Mouse (Mus musculus): ENCODE data around the gene Creb3l1. TPM values are rescaled to one million over a fixed set of nuclear protein-coding genes. Genes with fewer than 3 reads are reported as not detected.

Creb3l1 gene
- polyA plus RNA-seq, 1 experiment from 2014 or later: 56.6 TPM

DNA sequence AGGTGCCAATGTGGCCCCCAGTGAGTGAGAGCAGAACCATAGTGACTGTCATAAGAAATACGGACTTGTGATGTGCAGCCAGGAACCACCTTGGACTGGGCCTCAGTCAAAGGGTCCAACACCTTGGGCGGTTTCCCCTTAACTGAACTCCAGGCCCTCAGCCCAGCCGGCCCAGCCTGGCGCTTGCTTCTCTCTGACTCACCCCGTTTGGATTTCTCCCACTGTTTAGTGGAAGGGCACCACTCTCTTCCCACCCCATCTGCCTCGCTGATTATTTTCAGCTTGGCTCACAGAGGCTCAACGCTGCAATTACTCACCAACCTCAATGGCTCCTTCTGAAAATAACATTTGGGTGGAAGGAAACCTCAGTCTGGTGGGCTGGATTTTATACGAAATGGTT lies 27.9 kb upstream of the Creb3l1 start:
- H3K36me3 ChIP-seq (ENCODE audit: control insufficient read depth, insufficient read depth, low read length): no peaks in the 10 kb centered on the region
- H3K9me3 ChIP-seq (ENCODE audit: control insufficient read depth, low read length): no peaks in the 10 kb centered on the region
- H3K4me3 ChIP-seq (ENCODE audit: low read depth, low read length): no peak overlapping the region
- peak overlapping the region; percentile 27; the same call in 1 of the 2 replicates for H3K4me2 ChIP-seq (ENCODE audit: low read depth, low read length)
- DNase-seq (ENCODE audit: low spot score) (peak; percentile 55), ATAC-seq (ENCODE audit: low read depth) (no peak)
- WGBS: 67% methylated on average over 7 of the region's 8 CpGs
- H3K27ac ChIP-seq (replicated peaks; ENCODE audit: low read depth, low read length): peak overlapping the region; percentile 59
- peaks cover 4% of the 10 kb centered on the region; the same call in 1 of the 2 replicates for H3K27me3 ChIP-seq (replicated peaks; ENCODE audit: control insufficient read depth, insufficient read depth, low read length)
- no peak overlapping the region for H3K9ac ChIP-seq (ENCODE audit: low read depth, low read length)
- peaks cover 27% of the 10 kb centered on the region for H3K4me1 ChIP-seq (ENCODE audit: control insufficient read depth, insufficient read depth, low read length)

DNA sequence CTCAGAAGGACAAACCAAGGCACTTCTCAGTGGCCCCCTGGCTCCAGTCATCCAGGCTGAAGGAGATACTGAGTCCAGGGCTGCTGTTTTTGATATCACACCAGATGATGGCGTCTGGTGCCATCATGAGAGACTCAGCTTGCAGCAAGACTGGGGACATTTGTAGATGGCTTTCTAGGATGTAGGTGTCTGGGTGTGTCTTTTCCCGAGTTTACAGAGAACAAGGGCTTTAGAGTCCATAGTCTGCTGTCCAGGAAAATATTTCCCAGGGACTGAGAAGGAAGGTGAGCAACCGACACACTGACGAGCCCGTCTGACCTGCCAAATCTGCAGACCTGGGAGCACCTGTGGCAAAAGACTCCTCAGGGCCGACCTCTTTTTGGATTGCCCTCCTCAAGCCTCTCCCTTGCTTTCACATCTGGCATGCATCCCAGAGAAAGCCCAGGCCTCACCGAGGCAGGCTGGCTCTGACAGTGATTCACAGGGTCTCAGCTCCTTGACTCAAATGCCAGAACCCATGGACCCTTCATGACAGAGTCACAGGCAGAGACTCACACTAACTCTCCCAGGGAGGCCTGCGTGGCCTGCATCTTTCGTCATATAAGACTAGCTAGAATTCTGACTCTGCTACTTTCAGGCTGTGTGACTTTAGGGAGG lies 23.9 kb upstream of the Creb3l1 start:
- Histone ChIP-seq H3K9ac (ENCODE audit: low read depth, low read length) (no peak overlapping the region), H3K27me3 (replicated peaks; ENCODE audit: control insufficient read depth, insufficient read depth, low read length) (no peaks in the 10 kb centered on the region), H3K27ac (replicated peaks; ENCODE audit: low read depth, low read length) (no peak overlapping the region), H3K4me1 (ENCODE audit: control insufficient read depth, insufficient read depth, low read length) (0 out of 2 replicates have a peak, but pooled peaks cover 4% of the 10 kb centered on the region), H3K36me3 (ENCODE audit: control insufficient read depth, insufficient read depth, low read length) (no peaks in the 10 kb centered on the region), H3K4me3 (ENCODE audit: low read depth, low read length) (no peak overlapping the region), H3K4me2 (ENCODE audit: low read depth, low read length) (no peak overlapping the region), H3K9me3 (ENCODE audit: control insufficient read depth, low read length) (no peaks in the 10 kb centered on the region)
- ATAC-seq (ENCODE audit: low read depth): no peak
- 63% methylated on average over 9 of the region's 9 CpGs for WGBS
- DNase-seq (ENCODE audit: low spot score): no peak

DNA sequence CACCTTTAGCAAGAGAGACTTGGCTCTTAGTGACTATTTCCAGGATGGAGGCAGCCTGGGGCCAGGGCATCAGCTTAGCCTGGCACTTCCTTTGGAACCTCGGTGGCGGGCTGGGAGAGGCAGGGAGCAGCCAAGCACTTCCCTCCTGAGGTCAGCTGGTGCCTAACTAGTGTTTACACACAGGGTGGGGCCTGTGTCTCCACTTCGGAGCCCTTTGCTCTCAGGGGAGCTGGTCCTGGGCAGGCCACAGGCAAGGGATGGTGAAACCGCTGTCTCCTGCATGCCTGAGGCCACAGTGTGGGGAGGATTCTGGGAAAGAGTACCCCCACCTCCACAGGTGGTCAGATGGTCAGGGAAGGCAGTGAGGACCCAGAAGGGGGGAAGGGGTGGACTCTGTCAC lies 23.3 kb upstream of the Creb3l1 start:
- no peak for ATAC-seq (ENCODE audit: low read depth)
- 14% methylated on average over 4 of the region's 4 CpGs for WGBS
- H3K4me2 ChIP-seq (ENCODE audit: low read depth, low read length): no peak overlapping the region

DNA sequence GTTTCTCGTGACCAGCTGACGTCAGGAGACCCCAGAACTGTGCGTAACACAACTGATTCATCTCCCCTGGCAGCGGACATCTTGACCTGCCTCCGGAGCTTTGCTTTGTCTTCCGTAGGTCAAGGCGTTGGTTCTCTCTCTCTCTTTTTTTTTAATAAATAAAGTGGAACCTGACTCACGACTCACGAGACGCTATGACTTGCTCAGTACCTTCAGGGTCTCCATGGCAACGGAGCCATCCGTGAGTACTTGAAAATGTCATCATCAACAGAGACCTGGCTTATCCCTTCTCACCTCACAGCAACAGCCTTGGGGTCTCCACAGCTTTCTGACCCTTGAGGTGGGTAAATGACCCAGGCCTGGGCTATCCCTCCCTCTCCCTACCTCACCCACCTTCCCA lies 19.0 kb upstream of the Creb3l1 start:
- Histone ChIP-seq H3K4me1 (ENCODE audit: control insufficient read depth, insufficient read depth, low read length) (no peaks in the 10 kb centered on the region), H3K9me3 (ENCODE audit: control insufficient read depth, low read length) (no peaks in the 10 kb centered on the region), H3K36me3 (ENCODE audit: control insufficient read depth, insufficient read depth, low read length) (no peaks in the 10 kb centered on the region), H3K9ac (ENCODE audit: low read depth, low read length) (no peak overlapping the region), H3K4me3 (ENCODE audit: low read depth, low read length) (no peak overlapping the region), H3K4me2 (ENCODE audit: low read depth, low read length) (no peak overlapping the region), H3K27me3 (replicated peaks; ENCODE audit: control insufficient read depth, insufficient read depth, low read length) (no peaks in the 10 kb centered on the region), H3K27ac (replicated peaks; ENCODE audit: low read depth, low read length) (no peak overlapping the region)
- ATAC-seq (ENCODE audit: low read depth): no peak
- no peak for DNase-seq (ENCODE audit: low spot score)
- 88% methylated on average over 12 of the region's 12 CpGs for WGBS

More for the DNA sequence above, 23.3 kb upstream of the Creb3l1 start:
- Histone ChIP-seq H3K27me3 (replicated peaks; ENCODE audit: control insufficient read depth, insufficient read depth, low read length) (no peaks in the 10 kb centered on the region), H3K4me1 (ENCODE audit: control insufficient read depth, insufficient read depth, low read length) (no peaks in the 10 kb centered on the region), H3K36me3 (ENCODE audit: control insufficient read depth, insufficient read depth, low read length) (no peaks in the 10 kb centered on the region), H3K9me3 (ENCODE audit: control insufficient read depth, low read length) (no peaks in the 10 kb centered on the region), H3K4me3 (ENCODE audit: low read depth, low read length) (no peak overlapping the region), H3K9ac (ENCODE audit: low read depth, low read length) (no peak overlapping the region), H3K27ac (replicated peaks; ENCODE audit: low read depth, low read length) (no peak overlapping the region)
- no peak for DNase-seq (ENCODE audit: low spot score)

DNA sequence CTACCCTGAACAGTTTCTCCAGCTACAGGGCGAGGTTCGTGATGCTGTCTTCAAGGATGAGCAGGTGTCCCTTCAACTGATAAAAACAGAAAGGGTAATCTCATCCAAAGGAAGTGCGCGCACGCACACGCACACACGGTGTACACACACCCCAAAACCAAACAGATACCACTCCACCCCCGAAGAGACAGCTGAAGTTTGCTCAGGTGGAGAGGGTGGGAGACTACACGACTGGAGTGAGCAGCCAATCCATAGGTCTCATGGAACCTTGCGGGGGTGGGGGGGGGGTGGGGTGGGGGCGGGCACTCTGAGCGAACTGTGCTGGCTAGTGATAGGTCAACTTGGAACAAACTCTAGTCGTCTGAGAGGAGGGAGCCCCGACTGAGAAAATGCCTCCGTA lies 17.2 kb upstream of the Creb3l1 start:
- no peak overlapping the region for H3K4me2 ChIP-seq (ENCODE audit: low read depth, low read length)
- no peak for DNase-seq (ENCODE audit: low spot score)
- H3K4me3 ChIP-seq (ENCODE audit: low read depth, low read length): no peak overlapping the region
- ATAC-seq (ENCODE audit: low read depth): no peak
- H3K9me3 ChIP-seq (ENCODE audit: control insufficient read depth, low read length): no peaks in the 10 kb centered on the region
- H3K36me3 ChIP-seq (ENCODE audit: control insufficient read depth, insufficient read depth, low read length): no peaks in the 10 kb centered on the region
- no peaks in the 10 kb centered on the region for H3K27me3 ChIP-seq (replicated peaks; ENCODE audit: control insufficient read depth, insufficient read depth, low read length)
- 84% methylated on average over 15 of the region's 15 CpGs for WGBS
- H3K27ac ChIP-seq (replicated peaks; ENCODE audit: low read depth, low read length): no peak overlapping the region
- no peak overlapping the region for H3K9ac ChIP-seq (ENCODE audit: low read depth, low read length)
- H3K4me1 ChIP-seq (ENCODE audit: control insufficient read depth, insufficient read depth, low read length): no peaks in the 10 kb centered on the region

DNA sequence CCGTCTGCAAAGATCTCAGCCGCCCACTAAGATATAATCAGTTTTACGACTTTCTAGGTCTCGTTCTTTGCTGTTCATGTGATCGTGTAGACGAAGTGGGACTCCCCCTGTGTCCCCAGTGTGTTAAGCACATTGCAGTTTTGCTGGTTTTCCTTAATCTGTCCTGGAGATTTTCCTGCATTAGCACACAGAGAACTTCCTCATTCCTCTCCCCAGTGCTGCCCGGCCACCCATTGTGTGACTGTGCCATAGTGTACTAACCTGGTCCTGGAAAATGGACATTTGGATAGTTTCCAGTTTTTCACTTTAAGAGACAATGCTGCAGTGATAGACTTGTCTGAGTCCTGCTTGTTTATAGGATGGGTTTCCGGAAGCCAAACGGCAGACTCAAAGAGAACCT lies 10.0 kb upstream of the Creb3l1 start:
- Histone ChIP-seq H3K4me3 (ENCODE audit: low read depth, low read length) (no peak overlapping the region), H3K9me3 (ENCODE audit: control insufficient read depth, low read length) (no peaks in the 10 kb centered on the region), H3K27me3 (replicated peaks; ENCODE audit: control insufficient read depth, insufficient read depth, low read length) (no peaks in the 10 kb centered on the region), H3K27ac (replicated peaks; ENCODE audit: low read depth, low read length) (no peak overlapping the region), H3K36me3 (ENCODE audit: control insufficient read depth, insufficient read depth, low read length) (no peaks in the 10 kb centered on the region), H3K4me2 (ENCODE audit: low read depth, low read length) (no peak overlapping the region), H3K9ac (ENCODE audit: low read depth, low read length) (no peak overlapping the region), H3K4me1 (ENCODE audit: control insufficient read depth, insufficient read depth, low read length) (peaks cover 4% of the 10 kb centered on the region; the same call in 1 of the 2 replicates)
- 75% methylated on average over 9 of the region's 9 CpGs for WGBS
- DNase-seq (ENCODE audit: low spot score) (no peak), ATAC-seq (ENCODE audit: low read depth) (0 out of 2 replicates have a peak, but pooled peaks have one; percentile 47)

DNA sequence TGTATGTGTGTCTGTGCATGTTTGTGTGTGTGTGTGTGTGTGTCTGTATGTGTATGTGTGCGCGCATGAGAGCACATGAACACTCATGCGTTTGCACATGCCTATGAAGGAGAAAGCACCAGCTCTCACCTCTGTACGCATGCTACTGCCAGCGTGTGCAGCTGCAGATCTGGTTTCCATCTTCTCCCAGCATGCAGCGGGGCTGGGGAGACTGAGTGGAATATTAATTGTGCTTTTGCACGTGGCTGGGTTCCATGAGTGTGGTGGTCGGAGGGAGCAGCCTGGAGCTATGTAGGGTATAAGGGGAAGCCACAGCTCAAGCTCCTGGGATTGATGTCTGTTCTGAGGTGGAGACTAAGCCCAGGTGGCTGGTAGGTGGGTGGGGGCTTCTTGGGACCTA lies 6.3 kb upstream of the Creb3l1 start:
- no peaks in the 10 kb centered on the region for H3K9me3 ChIP-seq (ENCODE audit: control insufficient read depth, low read length)
- peaks cover 4% of the 10 kb centered on the region; the same call in 1 of the 2 replicates for H3K4me1 ChIP-seq (ENCODE audit: control insufficient read depth, insufficient read depth, low read length)
- DNase-seq (ENCODE audit: low spot score): no peak
- no peak overlapping the region for H3K4me2 ChIP-seq (ENCODE audit: low read depth, low read length)
- no peaks in the 10 kb centered on the region for H3K36me3 ChIP-seq (ENCODE audit: control insufficient read depth, insufficient read depth, low read length)
- H3K4me3 ChIP-seq (ENCODE audit: low read depth, low read length): no peak overlapping the region
- no peaks in the 10 kb centered on the region; the same call in 1 of the 2 replicates for H3K27me3 ChIP-seq (replicated peaks; ENCODE audit: control insufficient read depth, insufficient read depth, low read length)
- no peak for ATAC-seq (ENCODE audit: low read depth)
- H3K9ac ChIP-seq (ENCODE audit: low read depth, low read length): no peak overlapping the region
- WGBS: 62% methylated on average over 8 of the region's 8 CpGs
- no peak overlapping the region for H3K27ac ChIP-seq (replicated peaks; ENCODE audit: low read depth, low read length)

DNA sequence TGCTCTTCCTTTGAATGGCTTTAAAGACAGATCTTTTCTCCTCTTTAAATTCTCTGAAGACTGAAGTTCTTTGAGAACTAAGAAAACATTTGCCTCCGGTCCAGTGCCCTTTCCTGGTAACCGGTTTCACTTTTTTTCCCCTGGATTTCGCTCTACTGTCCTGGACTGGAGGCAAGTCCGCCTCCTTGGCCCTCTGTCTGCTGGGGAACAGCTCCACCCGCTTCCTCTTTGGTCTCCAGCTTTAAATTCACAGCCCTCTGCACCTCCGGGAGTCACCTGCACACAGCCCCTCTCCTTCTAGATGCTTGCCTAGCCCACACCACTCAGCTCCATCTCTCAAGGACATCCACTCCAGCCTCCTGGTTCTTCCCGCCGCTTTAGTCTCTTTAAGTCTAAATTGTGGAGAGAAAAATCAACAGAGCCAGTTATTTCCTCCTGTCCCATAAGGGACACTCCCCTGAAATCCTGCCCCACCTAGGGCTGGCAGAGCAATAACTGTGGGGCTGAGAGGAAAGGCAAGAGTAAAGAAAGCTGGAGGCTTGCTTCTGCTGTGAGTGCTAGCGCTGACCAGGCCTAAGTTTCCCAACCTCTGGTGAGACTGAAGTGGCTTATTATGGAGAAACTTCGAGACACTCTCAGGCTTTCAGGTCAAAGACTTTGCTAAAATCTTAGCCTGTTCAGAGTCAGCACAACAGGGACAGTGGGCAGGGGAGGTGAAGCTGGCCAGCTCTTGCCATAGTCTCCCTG lies 5.3 kb upstream of the Creb3l1 start:
- Histone ChIP-seq H3K27ac (replicated peaks; ENCODE audit: low read depth, low read length) (no peak overlapping the region), H3K9ac (ENCODE audit: low read depth, low read length) (no peak overlapping the region), H3K9me3 (ENCODE audit: control insufficient read depth, low read length) (no peaks in the 10 kb centered on the region), H3K4me2 (ENCODE audit: low read depth, low read length) (no peak overlapping the region), H3K36me3 (ENCODE audit: control insufficient read depth, insufficient read depth, low read length) (no peaks in the 10 kb centered on the region), H3K27me3 (replicated peaks; ENCODE audit: control insufficient read depth, insufficient read depth, low read length) (no peaks in the 10 kb centered on the region; the same call in 1 of the 2 replicates), H3K4me1 (ENCODE audit: control insufficient read depth, insufficient read depth, low read length) (peaks cover 4% of the 10 kb centered on the region; the same call in 1 of the 2 replicates), H3K4me3 (ENCODE audit: low read depth, low read length) (no peak overlapping the region)
- ATAC-seq (ENCODE audit: low read depth) (no peak), DNase-seq (ENCODE audit: low spot score) (no peak)
- WGBS: 76% methylated on average over 10 of the region's 10 CpGs

Data from embryonic facial prominence, embryonic 14.5 days (tissue).